Mouse (Mus musculus) intestine, embryonic 15.5 days (tissue): ENCODE measurements around the gene Nr2f1. TPM values are rescaled to one million over a fixed set of nuclear protein-coding genes. Genes with fewer than 3 reads are reported as not detected.
"Not testable (repeated sequence)": the region's sequence is repeated elsewhere in the genome, so short reads cannot be mapped to it uniquely, and the experiment has no call there.

Experiments used
- ATAC-seq: fragments of 200-750 bp; cut with Nextera tagmentation; 2 replicates; pipeline ENCODE4 v1.8.0; 2017; ENCODE audit warnings: moderate TSS enrichment, moderate library complexity
- H3K27ac ChIP-seq: fragments of 300-500 bp; sonication (generic); 2 replicates; pipeline ENCODE4 v1.5.1; 2015; ENCODE audit warnings: mild to moderate bottlenecking, inconsistent platforms
- H3K27me3 ChIP-seq: fragments of 300-500 bp; sonication (generic); replicated peaks from 2 replicates; pipeline ENCODE4 v1.6.1; 2015; ENCODE audit warnings: inconsistent platforms
- H3K36me3 ChIP-seq: fragments of 300-500 bp; sonication (generic); 2 replicates; pipeline ENCODE4 v1.6.1; 2015; ENCODE audit warnings: inconsistent platforms
- H3K4me1 ChIP-seq: fragments of 300-500 bp; sonication (generic); replicated peaks from 2 replicates; pipeline ENCODE4 v1.6.1; 2015; ENCODE audit warnings: inconsistent platforms
- H3K4me2 ChIP-seq: fragments of 300-500 bp; sonication (generic); replicated peaks from 2 replicates; pipeline ENCODE4 v1.6.1; 2015; ENCODE audit warnings: mild to moderate bottlenecking, inconsistent platforms
- H3K4me3 ChIP-seq: fragments of 300-500 bp; sonication (generic); replicated peaks from 2 replicates; pipeline ENCODE4 v1.5.1; 2015; ENCODE audit warnings: inconsistent platforms
- H3K9ac ChIP-seq: fragments of 300-500 bp; sonication (generic); 2 replicates; pipeline ENCODE4 v1.6.1; 2015; ENCODE audit warnings: inconsistent platforms
- H3K9me3 ChIP-seq: fragments of 300-500 bp; sonication (generic); 2 replicates; pipeline ENCODE4 v1.6.1; 2016; ENCODE audit warnings: inconsistent platforms
- WGBS: fragments of 180-500 bp; shearing (Covaris S2); methylation state at CpG from one replicate; pipeline ENCODE4 v1.1.7; 2015; 5-methylcytosine and 5-hydroxymethylcytosine counted together
- polyA plus RNA-seq: library from polyadenylated mRNA; unstranded; fragments of >200 nt; fragmentation: Nextera tagmentation; extraction: Ambion mirVana; gene quantifications from 2 replicates; pipeline ENCODE4 v1.2.1, GENCODE M21; 2015

Gene Nr2f1
- polyA plus RNA-seq = 1.9 and 2.6 TPM in 2 replicates

GRCm38 (mm10) chr13:78199642-78200160, at the start of gene Nr2f1:
Gene Nr2f1, minus strand, starts transcription at chr13:78199757.
- H3K4me2 ChIP-seq = peak within 1 kb of the TSS; percentile 94
- WGBS = under 1% methylated on average over 14 of the region's 14 CpGs
- ATAC-seq = no peak
- H3K4me1 ChIP-seq = peaks cover 14% of the 10 kb centered on the region
- peak within 1 kb of the TSS; percentile 67 for H3K4me3 ChIP-seq
- peak within 1 kb of the TSS; percentile 68 for H3K9ac ChIP-seq
- peaks cover 41% of the 10 kb centered on the region for H3K27me3 ChIP-seq
- peak within 1 kb of the TSS; percentile 82 for H3K27ac ChIP-seq
- H3K36me3 ChIP-seq = no peaks in the 10 kb centered on the region
- H3K9me3 ChIP-seq = no peaks in the 10 kb centered on the region

- Histone ChIP-seq H3K4me2 (no peak overlapping the region), H3K4me1 (no peaks in the 10 kb centered on the region), H3K36me3 (no peaks in the 10 kb centered on the region), H3K27ac (no peak overlapping the region), H3K9ac (no peak overlapping the region), H3K9me3 (no peaks in the 10 kb centered on the region), H3K27me3 (no peaks in the 10 kb centered on the region), H3K4me3 (no peak overlapping the region)
- ATAC-seq = no peak
- 88% methylated on average over 3 of the region's 3 CpGs for WGBS
Observed at GRCm38 (mm10) chr13:78221680-78222079, 22.1 kb upstream of the Nr2f1 start.

GRCm38 (mm10) chr13:78220238-78220637, 20.7 kb upstream of the Nr2f1 start:
- not testable (repeated sequence) for H3K4me2 ChIP-seq, H3K9ac ChIP-seq, H3K9me3 ChIP-seq, H3K36me3 ChIP-seq, H3K4me1 ChIP-seq, ATAC-seq, H3K27ac ChIP-seq, H3K4me3 ChIP-seq, H3K27me3 ChIP-seq
- WGBS = 87% methylated on average over 6 of the region's 6 CpGs

GRCm38 (mm10) chr13:78215223-78215622, 15.7 kb upstream of the Nr2f1 start:
- Histone ChIP-seq H3K9me3 (no peaks in the 10 kb centered on the region), H3K36me3 (no peaks in the 10 kb centered on the region), H3K27me3 (peaks cover 20% of the 10 kb centered on the region), H3K9ac (no peak overlapping the region), H3K27ac (no peak overlapping the region), H3K4me1 (peaks cover 6% of the 10 kb centered on the region), H3K4me2 (no peak overlapping the region), H3K4me3 (no peak overlapping the region)
- no peak for ATAC-seq
- 35% methylated on average over 2 of the region's 2 CpGs for WGBS

- 44% methylated on average over 2 of the region's 2 CpGs for WGBS
- H3K4me1 ChIP-seq = peaks cover 7% of the 10 kb centered on the region
- H3K36me3 ChIP-seq = no peaks in the 10 kb centered on the region
- H3K9me3 ChIP-seq = no peaks in the 10 kb centered on the region
- H3K4me2 ChIP-seq = no peak overlapping the region
- ATAC-seq = no peak
- H3K27ac ChIP-seq = no peak overlapping the region
- H3K4me3 ChIP-seq = no peak overlapping the region
- no peak overlapping the region for H3K9ac ChIP-seq
- H3K27me3 ChIP-seq = peaks cover 38% of the 10 kb centered on the region
Observed at GRCm38 (mm10) chr13:78213155-78213554, 13.6 kb upstream of the Nr2f1 start.

GRCm38 (mm10) chr13:78212111-78212510, 12.6 kb upstream of the Nr2f1 start:
- H3K36me3 ChIP-seq = no peaks in the 10 kb centered on the region
- no peak overlapping the region for H3K27ac ChIP-seq
- no peaks in the 10 kb centered on the region for H3K9me3 ChIP-seq
- WGBS = 41% methylated on average over 15 of the region's 15 CpGs
- ATAC-seq = no peak
- no peak overlapping the region for H3K4me3 ChIP-seq
- peaks cover 43% of the 10 kb centered on the region for H3K27me3 ChIP-seq
- H3K4me2 ChIP-seq = no peak overlapping the region
- H3K9ac ChIP-seq = no peak overlapping the region
- H3K4me1 ChIP-seq = peaks cover 7% of the 10 kb centered on the region

GRCm38 (mm10) chr13:78211231-78212010, 11.9 kb upstream of the Nr2f1 start:
- Histone ChIP-seq H3K4me2 (no peak overlapping the region), H3K27ac (no peak overlapping the region), H3K27me3 (peaks cover 43% of the 10 kb centered on the region), H3K9ac (no peak overlapping the region), H3K4me1 (peaks cover 7% of the 10 kb centered on the region), H3K9me3 (no peaks in the 10 kb centered on the region), H3K36me3 (no peaks in the 10 kb centered on the region), H3K4me3 (no peak overlapping the region)
- ATAC-seq = no peak
- 34% methylated on average over 14 of the region's 14 CpGs for WGBS

GRCm38 (mm10) chr13:78210748-78211089, 11.2 kb upstream of the Nr2f1 start:
- H3K36me3 ChIP-seq = no peaks in the 10 kb centered on the region
- H3K9ac ChIP-seq = no peak overlapping the region
- no peak overlapping the region for H3K27ac ChIP-seq
- peaks cover 43% of the 10 kb centered on the region for H3K27me3 ChIP-seq
- 16% methylated on average over 13 of the region's 13 CpGs for WGBS
- peaks cover 7% of the 10 kb centered on the region for H3K4me1 ChIP-seq
- H3K4me2 ChIP-seq = peak overlapping the region; percentile 62
- ATAC-seq = 0 out of 2 replicates have a peak, but pooled peaks have one; percentile 12
- H3K4me3 ChIP-seq = peak overlapping the region; percentile 32
- H3K9me3 ChIP-seq = no peaks in the 10 kb centered on the region

GRCm38 (mm10) chr13:78210029-78210747, 10.6 kb upstream of the Nr2f1 start:
- H3K4me2 ChIP-seq = peak overlapping the region; percentile 62
- H3K27ac ChIP-seq = no peak overlapping the region
- H3K9ac ChIP-seq = no peak overlapping the region
- H3K27me3 ChIP-seq = peaks cover 46% of the 10 kb centered on the region
- no peaks in the 10 kb centered on the region for H3K9me3 ChIP-seq
- peaks cover 7% of the 10 kb centered on the region for H3K4me1 ChIP-seq
- peak overlapping the region; percentile 32 for H3K4me3 ChIP-seq
- ATAC-seq = peak; percentile 62
- WGBS = 2% methylated on average over 38 of the region's 38 CpGs
- H3K36me3 ChIP-seq = no peaks in the 10 kb centered on the region

GRCm38 (mm10) chr13:78209611-78210028, 10.1 kb upstream of the Nr2f1 start:
- WGBS = 11% methylated on average over 12 of the region's 12 CpGs
- no peaks in the 10 kb centered on the region for H3K36me3 ChIP-seq
- H3K9me3 ChIP-seq = no peaks in the 10 kb centered on the region
- H3K4me2 ChIP-seq = peak overlapping the region; percentile 62
- H3K4me3 ChIP-seq = peak overlapping the region; percentile 32
- peaks cover 46% of the 10 kb centered on the region for H3K27me3 ChIP-seq
- H3K9ac ChIP-seq = no peak overlapping the region
- no peak overlapping the region for H3K27ac ChIP-seq
- peaks cover 7% of the 10 kb centered on the region for H3K4me1 ChIP-seq
- ATAC-seq = no peak

- Histone ChIP-seq H3K4me1 (peaks cover 7% of the 10 kb centered on the region), H3K9ac (no peak overlapping the region), H3K4me3 (no peak overlapping the region), H3K27ac (no peak overlapping the region), H3K36me3 (no peaks in the 10 kb centered on the region), H3K9me3 (no peaks in the 10 kb centered on the region), H3K27me3 (peaks cover 53% of the 10 kb centered on the region), H3K4me2 (no peak overlapping the region)
- 39% methylated on average over 14 of the region's 14 CpGs for WGBS
- no peak for ATAC-seq
Observed at GRCm38 (mm10) chr13:78208689-78209410, 9.3 kb upstream of the Nr2f1 start.
